Mouse (Mus musculus) frontal cortex, postnatal 36 days (tissue): ENCODE results near the gene Rplp1.

Source experiments
- DNase-seq, 2 experiments: peaks; one replicate each; pipeline ENCODE4 v3.0.0; 2022; ENCODE audit warnings: low spot score in 2 of 2

Gene Rplp1

DNA sequence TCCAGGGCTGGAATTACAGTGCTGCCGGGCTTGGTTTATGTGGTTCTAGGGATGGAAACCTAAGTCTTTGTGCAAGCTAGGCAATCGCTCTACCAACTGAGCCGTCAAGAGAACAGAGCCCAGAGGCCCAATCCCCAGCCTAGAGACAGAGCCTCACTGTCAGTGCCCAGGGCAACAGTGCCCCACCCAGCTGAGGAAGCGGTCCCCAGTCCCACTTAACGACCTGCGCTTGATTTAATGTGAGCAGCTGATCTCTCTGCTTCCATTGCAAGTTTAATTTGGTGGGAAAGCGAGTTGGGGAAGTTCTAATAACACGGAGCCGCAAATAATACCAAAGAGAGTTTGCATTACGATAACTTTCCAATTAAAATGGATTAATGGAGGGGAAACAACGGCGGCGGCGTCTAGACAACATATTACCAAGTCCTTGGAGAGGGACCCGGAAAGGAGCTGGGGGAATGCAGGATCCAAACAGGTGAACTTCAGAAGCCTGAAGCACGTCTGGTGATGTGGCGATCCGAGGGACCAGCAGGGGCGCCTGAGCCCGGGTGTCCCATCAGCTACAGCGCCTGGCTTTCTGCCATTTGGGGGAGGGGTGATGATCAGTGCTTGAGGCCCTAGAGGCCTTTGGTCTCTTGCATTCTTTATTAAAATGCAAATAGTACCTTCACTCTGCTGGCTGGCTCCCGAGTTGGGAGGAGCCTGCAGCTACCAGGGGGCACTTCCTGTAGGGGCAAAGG lies 36.8 kb downstream of the Rplp1 start:
- DNase-seq: no peak

DNA sequence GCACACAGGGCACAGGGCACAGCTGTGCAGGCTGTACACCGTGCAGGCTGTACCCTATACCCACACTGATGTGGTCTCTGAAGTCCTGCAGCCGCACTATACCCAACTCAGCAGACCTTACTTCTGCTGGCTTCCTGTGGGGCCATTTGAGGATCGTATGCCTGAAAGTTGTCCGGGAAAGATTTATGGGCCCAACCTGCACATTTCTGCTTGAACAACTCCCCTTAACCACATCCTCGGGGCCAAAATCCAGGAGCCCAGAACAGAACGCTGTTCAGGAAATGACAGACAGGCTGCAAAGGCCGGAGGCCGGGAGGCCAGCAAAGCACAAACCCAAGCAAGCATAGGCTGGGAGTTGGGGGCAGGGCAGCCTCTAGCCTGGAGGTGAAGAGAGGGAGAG lies 41.0 kb downstream of the Rplp1 start:
- DNase-seq: no peak

DNA sequence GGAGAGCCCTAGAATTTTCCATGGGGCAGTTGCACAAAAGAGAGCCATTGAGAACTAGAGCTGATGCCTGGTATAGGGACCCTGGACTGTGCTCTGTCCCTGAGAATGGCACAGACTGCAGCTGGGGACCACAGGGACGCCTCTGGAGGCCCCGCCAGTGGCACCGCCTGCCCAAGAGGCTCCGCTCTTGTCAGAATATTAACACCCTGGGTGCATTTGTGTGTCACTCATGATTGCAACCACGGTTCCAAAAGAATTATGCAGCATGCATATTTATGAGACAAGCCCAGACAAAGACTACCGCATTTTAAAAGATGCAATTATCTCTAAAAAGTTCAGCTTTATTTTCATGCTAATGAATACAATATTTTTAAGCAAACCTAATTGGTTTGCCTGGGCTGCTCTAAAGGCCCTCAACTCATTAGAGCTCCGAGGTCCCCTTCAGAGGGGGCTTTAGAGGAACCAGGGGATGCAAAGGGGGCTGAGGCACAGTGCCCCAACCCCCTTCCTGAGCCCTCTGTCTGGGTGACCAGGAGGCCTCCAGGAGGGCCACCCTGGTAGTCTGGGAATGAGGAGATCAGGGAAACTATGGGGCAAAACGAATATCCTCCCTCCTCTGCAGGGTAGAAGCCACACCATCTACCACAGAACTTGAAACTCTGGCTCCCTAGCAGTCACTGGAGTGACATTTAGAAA lies 41.9 kb downstream of the Rplp1 start:
- peak in 1 of 2 experiments; percentile 33 for DNase-seq

DNA sequence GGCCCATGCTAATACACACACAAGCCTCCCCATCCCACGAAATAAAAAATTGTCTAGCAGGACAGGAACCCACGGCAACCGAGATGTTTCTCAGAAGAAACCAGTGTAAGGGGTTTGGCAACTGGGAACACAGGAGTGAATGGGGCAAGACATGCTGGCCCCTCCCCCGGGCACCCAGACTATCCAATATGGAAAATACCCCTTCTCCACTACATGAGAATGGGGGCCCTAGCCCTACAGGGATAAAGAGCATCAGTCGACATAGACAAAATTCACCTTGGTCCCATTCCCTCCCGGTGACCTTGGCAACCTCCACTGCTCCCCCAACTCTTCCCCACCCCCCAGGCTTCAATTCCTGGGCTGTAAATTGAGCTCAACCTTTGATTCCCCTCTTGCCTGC lies 42.5 kb downstream of the Rplp1 start:
- no peak for DNase-seq

DNA sequence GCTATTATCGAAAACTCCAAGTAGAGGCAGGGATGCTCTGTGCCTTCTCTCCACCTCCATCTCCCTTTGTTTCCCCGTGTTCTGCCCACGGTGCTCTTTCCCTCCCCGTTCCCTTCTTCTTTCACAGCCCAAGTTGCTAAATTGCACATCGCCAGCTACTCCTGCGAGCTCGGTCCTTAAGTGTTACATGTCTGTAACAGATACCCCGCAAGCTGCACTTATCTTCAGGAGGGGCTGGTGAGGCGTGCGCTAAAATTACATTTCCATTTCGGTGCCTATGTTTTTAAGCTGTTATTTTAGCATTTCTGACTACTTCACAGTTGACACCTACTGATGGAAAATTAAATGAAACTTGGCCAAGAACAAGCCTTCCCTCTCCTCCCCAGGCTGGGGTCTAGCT lies 46.7 kb downstream of the Rplp1 start:
- DNase-seq: peak; percentile 36 to 66
